Comparison of ENCODE assay signal across 12 mouse cellular contexts in the genomic region with DNA sequence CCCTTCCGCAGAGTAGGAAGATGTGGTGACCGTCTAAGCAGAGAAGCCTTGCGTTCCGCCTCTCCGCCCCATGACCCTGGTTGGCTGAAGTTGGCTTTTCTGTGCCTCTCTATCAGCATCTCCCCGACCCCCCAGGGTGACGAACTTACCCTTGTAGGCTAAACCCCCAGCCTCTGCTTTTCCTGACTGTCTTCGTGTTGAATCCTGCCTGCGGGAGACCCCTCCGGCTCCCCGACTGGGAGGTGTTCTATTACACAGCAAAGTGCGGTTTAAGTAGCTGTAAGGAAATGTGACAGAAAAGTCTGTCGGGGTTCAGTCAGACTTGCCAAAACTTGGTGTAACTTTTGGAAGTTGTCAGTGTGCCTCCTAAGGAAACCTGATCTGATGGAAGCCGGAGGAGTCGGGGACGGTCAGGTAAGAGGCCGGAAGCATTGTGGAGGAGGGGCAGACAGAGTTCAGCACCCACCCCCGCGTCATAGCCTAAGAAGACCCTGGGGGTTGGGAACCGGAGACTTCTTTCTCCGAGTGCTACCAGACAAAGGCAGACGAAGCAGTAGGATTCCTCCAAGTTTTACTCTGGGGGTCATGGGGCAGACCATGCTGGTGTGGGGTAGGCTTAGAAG. TPM values are rescaled to one million over a fixed set of nuclear protein-coding genes. Genes with fewer than 3 reads are reported as not detected.
A peak's percentile ranks its signal among the peaks of the same experiment; 100 is the strongest.
DNase-seq lines count a peak whose midpoint lies in the region; ATAC-seq and TF ChIP-seq lines count a peak whose summit lies in the region.
"Had no signal": no experiment of that assay in that cellular context is flagged by ENCODE, and none has a peak within 500 bp of the region (broad histone marks: within the 10 kb centered on the region; RNA-seq: fewer than 3 reads in every experiment).

No protein-coding gene starts in this region.

- H3K9me3 ChIP-seq in heart, embryonic 15.5 days (replicated peaks), result no peaks in the 10 kb centered on the region
- H3K9me3 ChIP-seq in hindbrain, embryonic 15.5 days, result no peaks in the 10 kb centered on the region
- no peaks in the 10 kb centered on the region for H3K9me3 ChIP-seq in midbrain, postnatal 0 days (ENCODE audit: low read length)

- ATAC-seq in heart, embryonic 15.5 days (replicated peaks; ENCODE audit: insufficient number of reproducible peaks, insufficient read depth, low FRiP score, low read depth), result no peak
- ATAC-seq in hindbrain, embryonic 15.5 days (ENCODE audit: low FRiP score, low read depth), result no peak
- ATAC-seq in midbrain, postnatal 0 days (ENCODE audit: low FRiP score), result no peak
- ATAC-seq in megakaryocyte progenitor cell, adult 5-6 weeks (replicated peaks; ENCODE audit: poor library complexity), result no peak
- ATAC-seq: Patski had no signal

- peak overlapping the region; percentile 77 for H3K4me2 ChIP-seq in heart, embryonic 15.5 days
- H3K4me2 ChIP-seq in hindbrain, embryonic 15.5 days, result peak overlapping the region; percentile 30
- H3K4me2 ChIP-seq in midbrain, postnatal 0 days (ENCODE audit: low read depth, low read length, poor library complexity, severe bottlenecking), result peak overlapping the region; percentile 7; the same call in 1 of the 2 replicates

- H3K27ac ChIP-seq in heart, embryonic 15.5 days, result peak overlapping the region; percentile 77
- H3K27ac ChIP-seq in hindbrain, embryonic 15.5 days (replicated peaks), result no peak overlapping the region
- no peak overlapping the region for H3K27ac ChIP-seq in midbrain, postnatal 0 days (ENCODE audit: low read depth, low read length)
- H3K27ac ChIP-seq: layer of hippocampus, adult 2 months had no signal

- no peak for DNase-seq in heart, postnatal 14 days
- DNase-seq in embryo, embryonic 10 days (ENCODE audit: low spot score), result peak; percentile 38
- no peak for DNase-seq in midbrain, postnatal 0 days (ENCODE audit: low spot score)
- no peak for DNase-seq in ovary, adult 18-20 months (ENCODE audit: low spot score)
- DNase-seq in cerebellum, adult 18-20 months, result no peak
- DNase-seq: cerebellum, postnatal 36 days; thymus, postnatal 4 days had no signal

- peak overlapping the region; percentile 25; the same call in 1 of the 2 replicates for H3K9ac ChIP-seq in heart, embryonic 15.5 days
- no peak overlapping the region for H3K9ac ChIP-seq in hindbrain, embryonic 15.5 days
- no peak overlapping the region for H3K9ac ChIP-seq in midbrain, postnatal 0 days (replicated peaks; ENCODE audit: low read length, poor library complexity, severe bottlenecking)

- WGBS in heart, embryonic 15.5 days, result 13% methylated on average over 22 of the region's 22 CpGs
- WGBS in hindbrain, embryonic 15.5 days, result 22% methylated on average over 22 of the region's 22 CpGs
- WGBS in midbrain, postnatal 0 days, result 25% methylated on average over 22 of the region's 22 CpGs

- H3K36me3 ChIP-seq in heart, embryonic 15.5 days, result no peaks in the 10 kb centered on the region
- no peaks in the 10 kb centered on the region for H3K36me3 ChIP-seq in hindbrain, embryonic 15.5 days
- H3K36me3 ChIP-seq in midbrain, postnatal 0 days (ENCODE audit: insufficient read depth, low read length), result no peaks in the 10 kb centered on the region

- H3K27me3 ChIP-seq in heart, embryonic 15.5 days, result peaks cover 12% of the 10 kb centered on the region; the same call in 1 of the 2 replicates
- H3K27me3 ChIP-seq in hindbrain, embryonic 15.5 days, result peaks cover 26% of the 10 kb centered on the region
- H3K27me3 ChIP-seq in midbrain, postnatal 0 days (ENCODE audit: insufficient read depth, low read length), result peaks cover 14% of the 10 kb centered on the region; the same call in 1 of the 2 replicates

- intact Hi-C loops in heart, postnatal 14 days (cut with DNase I), result no loop called here

- H3K4me3 ChIP-seq in heart, embryonic 15.5 days, result peak overlapping the region; percentile 44
- H3K4me3 ChIP-seq in hindbrain, embryonic 15.5 days, result 0 out of 2 replicates have a peak overlapping the region, but pooled peaks have one; percentile 13
- no peak overlapping the region; the same call in 1 of the 2 replicates for H3K4me3 ChIP-seq in midbrain, postnatal 0 days (ENCODE audit: low read depth, low read length)
- H3K4me3 ChIP-seq: layer of hippocampus, adult 2 months had no signal

- H3K4me1 ChIP-seq in heart, embryonic 15.5 days (replicated peaks), result peaks cover 13% of the 10 kb centered on the region
- H3K4me1 ChIP-seq in hindbrain, embryonic 15.5 days (replicated peaks), result no peaks in the 10 kb centered on the region
- H3K4me1 ChIP-seq in midbrain, postnatal 0 days (ENCODE audit: insufficient read depth, low read length), result no peaks in the 10 kb centered on the region

- TF ChIP-seq CTCF in midbrain, postnatal 0 days (IDR thresholded peaks at IDR 0.05), result no peak

RNA-seq across cellular contexts. Expression of a gene that starts 27.1 kb away (rescaled TPM):
- not detected in 2 replicates for polyA plus RNA-seq in heart, embryonic 15.5 days (2015; fragmentation: Nextera tagmentation; extraction: Ambion mirVana)
- total RNA-seq in heart, postnatal 14 days (2021), result not detected
- 9.9 and 12.2 TPM in 2 replicates for polyA plus RNA-seq in hindbrain, embryonic 15.5 days (2015; fragmentation: Nextera tagmentation; extraction: Ambion mirVana)
- 1.3 and 2.1 TPM in 2 replicates for total RNA-seq in midbrain, postnatal 0 days (2014; rRNA removed)
- polyA plus RNA-seq in midbrain, postnatal 0 days (2015; fragmentation: Nextera tagmentation; extraction: Ambion mirVana), result 0.10 TPM in 1 of 2 replicates, not detected in the other
- total RNA-seq in megakaryocyte progenitor cell, adult 5-6 weeks (2015), result not detected in 2 replicates
- total RNA-seq in megakaryocyte progenitor cell, adult 5-6 weeks (2017), result not detected in 2 replicates
- total RNA-seq: layer of hippocampus, adult 2 months had no signal
- polyA plus RNA-seq: Patski had no signal

RNA-seq across cellular contexts. Expression of a gene that starts 58.1 kb away (rescaled TPM):
- polyA plus RNA-seq in heart, embryonic 15.5 days (2015; fragmentation: Nextera tagmentation; extraction: Ambion mirVana), result 0.28 and 0.40 TPM in 2 replicates
- under 1 TPM; 0.22 to 0.27 TPM for total RNA-seq in heart, postnatal 14 days (2021)
- polyA plus RNA-seq in hindbrain, embryonic 15.5 days (2015; fragmentation: Nextera tagmentation; extraction: Ambion mirVana), result 0.88 and 1.8 TPM in 2 replicates
- not detected in 2 replicates for total RNA-seq in midbrain, postnatal 0 days (2014; rRNA removed)
- not detected in 2 replicates for polyA plus RNA-seq in midbrain, postnatal 0 days (2015; fragmentation: Nextera tagmentation; extraction: Ambion mirVana)
- total RNA-seq in megakaryocyte progenitor cell, adult 5-6 weeks (2015), result not detected in 2 replicates
- total RNA-seq in megakaryocyte progenitor cell, adult 5-6 weeks (2017), result not detected in 2 replicates
- total RNA-seq: layer of hippocampus, adult 2 months had no signal
- polyA plus RNA-seq: Patski had no signal

Comparison
In these comparisons a context has a peak if more than half of its experiments do, and no peak if none do; other contexts are left out.
1. H3K4me2 ChIP-seq: peak in every context shown above with its lines; median percentile 77 in heart, embryonic 15.5 days; 30 in hindbrain, embryonic 15.5 days; 7 in midbrain, postnatal 0 days.